Comparison of ENCODE assay signal across 18 mouse cellular contexts in genomic region chr14:79126176-79126575, GRCm38 (mm10).
DNase-seq lines count a peak whose midpoint lies in the region; ATAC-seq and TF ChIP-seq lines count a peak whose summit lies in the region.
"Had no signal": no experiment of that assay in that cellular context is flagged by ENCODE, and none has a peak within 500 bp of the region (broad histone marks: within the 10 kb centered on the region; RNA-seq: fewer than 3 reads in every experiment).

No protein-coding gene starts in this region.

- ATAC-seq in hindbrain, embryonic 13.5 days (ENCODE audit: low FRiP score), result no peak
- no peak for ATAC-seq in hindbrain, embryonic 16.5 days
- ATAC-seq in limb, embryonic 15.5 days (ENCODE audit: insufficient number of reproducible peaks, low FRiP score, low TSS enrichment, low read depth), result no peak

- 85% methylated on average over 5 of the region's 5 CpGs for WGBS in hindbrain, embryonic 13.5 days
- 85% methylated on average over 5 of the region's 5 CpGs for WGBS in hindbrain, embryonic 16.5 days
- WGBS in limb, embryonic 15.5 days, result 72% methylated on average over 5 of the region's 5 CpGs

- H3K36me3 ChIP-seq in hindbrain, embryonic 13.5 days, result no peaks in the 10 kb centered on the region
- no peaks in the 10 kb centered on the region for H3K36me3 ChIP-seq in hindbrain, embryonic 16.5 days (ENCODE audit: control insufficient read depth, insufficient read depth, low read length)
- H3K36me3 ChIP-seq in CH12.LX (replicated peaks in 1 of 2; ENCODE audit: control insufficient read depth in 1 of 2, insufficient read depth in 1 of 2, low read length in 1 of 2), result peaks cover 0 to 3% of the 10 kb centered on the region in 2 experiments
- no peaks in the 10 kb centered on the region for H3K36me3 ChIP-seq in limb, embryonic 15.5 days
- H3K36me3 ChIP-seq: forebrain, embryonic 12.5 days; hindbrain, embryonic 10.5 days; liver, embryonic 15.5 days; neural tube, embryonic 13.5 days had no signal

- H3K4me2 ChIP-seq in hindbrain, embryonic 13.5 days, result no peak overlapping the region
- H3K4me2 ChIP-seq in hindbrain, embryonic 16.5 days (ENCODE audit: low read length), result no peak overlapping the region
- peak overlapping the region; percentile 34; the same call in 1 of the 2 replicates for H3K4me2 ChIP-seq in CH12.LX (ENCODE audit: insufficient read depth, low read depth, poor library complexity, severe bottlenecking)
- H3K4me2 ChIP-seq in limb, embryonic 15.5 days, result no peak overlapping the region
- H3K4me2 ChIP-seq: forebrain, embryonic 12.5 days; liver, embryonic 15.5 days; midbrain, embryonic 11.5 days; neural tube, embryonic 13.5 days had no signal

- in situ Hi-C loops in CH12.LX (cut with MboI; ENCODE audit: low pct_ligation_motif_present, low pct_unique_long_range_greater_than_20kb, low sequenced_read_pairs), result loop anchor here (10.0 kb wide), 1 partner anchor 179 kb away; the partner anchor contains the start of gene Rgcc

- no peak overlapping the region for H3K27ac ChIP-seq in hindbrain, embryonic 13.5 days
- H3K27ac ChIP-seq in hindbrain, embryonic 16.5 days (ENCODE audit: low read depth, low read length), result no peak overlapping the region
- H3K27ac ChIP-seq in CH12.LX (ENCODE audit: insufficient read depth, low read depth), result no peak overlapping the region
- H3K27ac ChIP-seq in limb, embryonic 15.5 days, result 0 out of 2 replicates have a peak overlapping the region, but pooled peaks have one; percentile 3
- H3K27ac ChIP-seq in layer of hippocampus, adult 2 months, result no peak overlapping the region
- H3K27ac ChIP-seq: forebrain, embryonic 12.5 days; hindbrain, embryonic 10.5 days; kidney, postnatal 0 days; liver, embryonic 15.5 days; macrophage; neural tube, embryonic 13.5 days had no signal

- peaks cover 4% of the 10 kb centered on the region; the same call in 1 of the 2 replicates for H3K4me1 ChIP-seq in hindbrain, embryonic 13.5 days (replicated peaks)
- no peaks in the 10 kb centered on the region for H3K4me1 ChIP-seq in hindbrain, embryonic 16.5 days (ENCODE audit: control insufficient read depth, insufficient read depth, low read depth, low read length)
- H3K4me1 ChIP-seq in CH12.LX (ENCODE audit: control insufficient read depth in 1 of 2, insufficient read depth in 2 of 2), result peaks cover 9 to 27% of the 10 kb centered on the region in 2 experiments
- H3K4me1 ChIP-seq in limb, embryonic 15.5 days, result peaks cover 4% of the 10 kb centered on the region; the same call in 1 of the 2 replicates
- H3K4me1 ChIP-seq: forebrain, embryonic 12.5 days; liver, embryonic 15.5 days; neural tube, embryonic 13.5 days had no signal

- TF ChIP-seq POLR2A in CH12.LX (IDR thresholded peaks at IDR 0.05; ENCODE audit: low read depth, low read length), result no peak

- no peaks in the 10 kb centered on the region for H3K27me3 ChIP-seq in hindbrain, embryonic 13.5 days
- no peaks in the 10 kb centered on the region for H3K27me3 ChIP-seq in hindbrain, embryonic 16.5 days (replicated peaks; ENCODE audit: control insufficient read depth, insufficient read depth, low read length)
- no peaks in the 10 kb centered on the region for H3K27me3 ChIP-seq in CH12.LX (replicated peaks)
- no peaks in the 10 kb centered on the region for H3K27me3 ChIP-seq in limb, embryonic 15.5 days
- H3K27me3 ChIP-seq: forebrain, embryonic 12.5 days; liver, embryonic 15.5 days; neural tube, embryonic 13.5 days had no signal

- H3K9me3 ChIP-seq in hindbrain, embryonic 13.5 days, result no peaks in the 10 kb centered on the region
- H3K9me3 ChIP-seq in hindbrain, embryonic 16.5 days (ENCODE audit: control insufficient read depth, low read length), result no peaks in the 10 kb centered on the region
- no peaks in the 10 kb centered on the region for H3K9me3 ChIP-seq in CH12.LX (replicated peaks; ENCODE audit: low read length)
- H3K9me3 ChIP-seq in limb, embryonic 15.5 days, result no peaks in the 10 kb centered on the region
- H3K9me3 ChIP-seq: forebrain, embryonic 12.5 days; hindbrain, embryonic 10.5 days; liver, embryonic 15.5 days; neural tube, embryonic 13.5 days had no signal

- H3K9ac ChIP-seq in hindbrain, embryonic 13.5 days, result 0 out of 2 replicates have a peak overlapping the region, but pooled peaks have one; percentile 6
- H3K9ac ChIP-seq in hindbrain, embryonic 16.5 days (ENCODE audit: low read depth, low read length), result no peak overlapping the region
- H3K9ac ChIP-seq in CH12.LX (ENCODE audit: insufficient read depth, low read depth), result no peak overlapping the region
- H3K9ac ChIP-seq in limb, embryonic 15.5 days, result no peak overlapping the region
- H3K9ac ChIP-seq: forebrain, embryonic 12.5 days; liver, embryonic 15.5 days; neural tube, embryonic 13.5 days had no signal

- TF ChIP-seq CTCF in CH12.LX (conservative IDR thresholded peaks at IDR 0.05 in 1 of 2, IDR thresholded peaks at IDR 0.05 in 1 of 2; ENCODE audit: low read depth in 2 of 2, low read length in 2 of 2), result no peak
- TF ChIP-seq CTCF in layer of hippocampus, adult 2 months (conservative IDR thresholded peaks at IDR 0.05), result no peak

- no peaks in the 10 kb centered on the region for H3K79me2 ChIP-seq in CH12.LX (replicated peaks; ENCODE audit: control insufficient read depth, extremely low read depth, insufficient read depth, poor library complexity, severe bottlenecking)

- dilution Hi-C loops in CH12.LX (cut with MboI; ENCODE audit: extremely low pct_ligation_motif_present, extremely low pct_unique_long_range_greater_than_20kb, low sequenced_read_pairs), result no loop called here

- DNase-seq in CH12.LX (ENCODE audit: extremely low read depth), result no peak
- peak; percentile 49 for DNase-seq in cerebellum, adult 11-12 months
- DNase-seq in layer of hippocampus, adult 2 months (ENCODE audit: low spot score in 2 of 2), result no peak
- no peak for DNase-seq in retina, postnatal 1 day
- DNase-seq: adrenal gland, adult 2 months; gastrocnemius, postnatal 36 days; kidney, adult 18-20 months; spleen, adult 18-20 months had no signal

- TF ChIP-seq EP300 in CH12.LX (IDR thresholded peaks at IDR 0.05; ENCODE audit: low read length), result 0 out of 2 replicates have a peak, but pooled peaks have one; percentile 5

- no peak overlapping the region for H3K4me3 ChIP-seq in hindbrain, embryonic 13.5 days
- H3K4me3 ChIP-seq in hindbrain, embryonic 16.5 days (ENCODE audit: low read length), result no peak overlapping the region
- H3K4me3 ChIP-seq in CH12.LX (replicated peaks in 1 of 3; ENCODE audit: low read depth in 2 of 3, low read length in 2 of 3, poor library complexity in 1 of 3), result no peak overlapping the region
- H3K4me3 ChIP-seq in limb, embryonic 15.5 days, result no peak overlapping the region
- no peak overlapping the region for H3K4me3 ChIP-seq in layer of hippocampus, adult 2 months
- H3K4me3 ChIP-seq: forebrain, embryonic 12.5 days; hindbrain, embryonic 10.5 days; liver, embryonic 15.5 days; neural tube, embryonic 13.5 days had no signal

- no peak for TF ChIP-seq RAD21 in CH12.LX (IDR thresholded peaks at IDR 0.05; ENCODE audit: low read depth, low read length)

TF ChIP-seq in CH12.LX, 34 proteins besides CTCF, POLR2A, EP300 and RAD21:
- no peak for TF ChIP-seq UBTF (IDR thresholded peaks at IDR 0.05; ENCODE audit: low read depth, low read length)
- no peak for TF ChIP-seq MAFK (IDR thresholded peaks at IDR 0.05; ENCODE audit: insufficient replicate concordance, low read length)
- TF ChIP-seq ELF1 (IDR thresholded peaks at IDR 0.05; ENCODE audit: low read depth, low read length), result no peak
- TF ChIP-seq ZNF384 (IDR thresholded peaks at IDR 0.05; ENCODE audit: low read depth, low read length), result no peak
- TF ChIP-seq JUN (IDR thresholded peaks at IDR 0.05; ENCODE audit: insufficient read depth, low read depth, low read length), result no peak
- TF ChIP-seq ZC3H11A (IDR thresholded peaks at IDR 0.05; ENCODE audit: low read depth, low read length), result no peak
- TF ChIP-seq ZMIZ1 (IDR thresholded peaks at IDR 0.05; ENCODE audit: low read depth, low read length), result no peak
- TF ChIP-seq MYC (IDR thresholded peaks at IDR 0.05; ENCODE audit: low read depth, low read length), result no peak
- no peak for TF ChIP-seq GABPA (IDR thresholded peaks at IDR 0.05; ENCODE audit: insufficient replicate concordance, low read depth, low read length)
- TF ChIP-seq KAT2A (IDR thresholded peaks at IDR 0.05; ENCODE audit: insufficient replicate concordance, low read length), result no peak
- no peak for TF ChIP-seq RCOR1 (conservative IDR thresholded peaks at IDR 0.05; ENCODE audit: low read depth, low read length)
- TF ChIP-seq HCFC1 (IDR thresholded peaks at IDR 0.05; ENCODE audit: low read depth, low read length), result no peak
TF ChIP-seq in CH12.LX: peak in this region for 0.
